Mouse (Mus musculus) naive thymus-derived CD4-positive, alpha-beta T cell, adult 5 months (primary cell): Measurements from ENCODE around the gene Zfp280d. TPM values are rescaled to one million over a fixed set of nuclear protein-coding genes. Genes with fewer than 3 reads are reported as not detected.

Experiments
- polyA plus RNA-seq: library from polyadenylated mRNA; unstranded; fragments of 100-300 nt; shearing (Covaris generic); gene quantifications from one replicate; pipeline ENCODE4 v1.2.1, GENCODE M21; 2017

Zfp280d gene
- 64.7 TPM for polyA plus RNA-seq

GRCm38 (mm10) chr9:72274677-72275076, at the start of gene Zfp280d:
TSS of gene Zfp280d (plus strand) at chr9:72274860.

Other genes with a start within 250 kb of the Zfp280d start
- gene Tcf12, start 163.0 kb upstream of the Zfp280d start, polyA plus RNA-seq, result 67.6 TPM
- 3.4 TPM for gene Mns1, start 163.2 kb downstream of the Zfp280d start, polyA plus RNA-seq
- 8.6 TPM for gene Tex9, start 217.4 kb downstream of the Zfp280d start, polyA plus RNA-seq